Mouse (Mus musculus): ENCODE data around the gene Lrrc8b. TPM values are rescaled to one million over a fixed set of nuclear protein-coding genes. Genes with fewer than 3 reads are reported as not detected.

Gene Lrrc8b
- polyA plus RNA-seq, 1 experiment from 2014 or later: 28.5 TPM

DNA sequence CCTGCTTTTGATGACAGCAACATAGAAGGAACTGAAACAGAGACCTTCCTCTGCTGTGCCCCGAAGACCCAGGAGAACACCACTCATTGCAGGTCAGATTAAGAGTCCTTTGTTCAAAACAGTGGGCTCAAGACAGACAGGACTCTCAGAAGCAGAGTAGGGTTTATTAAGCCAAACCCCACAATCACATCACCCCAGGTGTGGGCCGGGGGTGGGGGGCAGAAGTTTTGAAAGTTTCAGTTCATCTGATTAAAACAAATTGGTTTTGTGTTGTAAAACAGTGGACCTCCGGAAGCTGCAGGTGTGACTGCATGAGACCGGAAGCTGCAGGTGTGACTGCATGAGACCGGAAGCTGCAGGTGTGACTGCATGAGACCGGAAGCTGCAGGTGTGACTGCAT lies 14.0 kb upstream of the Lrrc8b start:
- Histone ChIP-seq H3K4me1 (ENCODE audit: control insufficient read depth, insufficient read depth, low read length) (peaks cover 7% of the 10 kb centered on the region; the same call in 1 of the 2 replicates), H3K27ac (replicated peaks; ENCODE audit: low read depth, low read length) (no peak overlapping the region), H3K27me3 (ENCODE audit: control insufficient read depth, insufficient read depth, low read length) (no peaks in the 10 kb centered on the region), H3K36me3 (ENCODE audit: control insufficient read depth, insufficient read depth, low read length) (no peaks in the 10 kb centered on the region), H3K4me3 (replicated peaks; ENCODE audit: low read depth, low read length) (no peak overlapping the region), H3K4me2 (ENCODE audit: low read length) (no peak overlapping the region), H3K9ac (replicated peaks; ENCODE audit: low read length) (no peak overlapping the region), H3K9me3 (ENCODE audit: control insufficient read depth, low read length) (no peaks in the 10 kb centered on the region)
- no peak for DNase-seq
- WGBS: 90% methylated on average over 5 of the region's 6 CpGs
- ATAC-seq (ENCODE audit: low FRiP score, low TSS enrichment): no peak

DNA sequence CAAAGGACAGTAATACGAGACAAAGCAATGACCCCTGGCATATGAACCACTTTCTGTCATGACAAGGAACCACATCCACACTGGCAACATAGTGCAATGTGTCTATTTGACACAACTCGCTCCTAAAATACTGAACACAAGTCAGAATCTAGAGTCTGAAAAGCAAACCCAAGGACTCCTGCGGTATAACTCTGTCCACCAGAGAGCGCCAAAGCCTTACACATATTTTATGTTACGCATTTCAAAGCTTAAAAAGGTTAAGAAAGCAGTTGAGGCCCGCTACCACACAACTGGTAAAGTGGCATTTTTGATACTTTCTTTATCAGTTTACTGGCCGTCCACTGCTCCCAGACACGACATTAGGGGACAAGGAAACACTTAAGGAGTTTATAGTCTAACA lies 10.6 kb upstream of the Lrrc8b start:
- DNase-seq (peak; percentile 95), ATAC-seq (ENCODE audit: low FRiP score, low TSS enrichment) (no peak)
- 12% methylated on average over 8 of the region's 8 CpGs for WGBS
- no peak overlapping the region for H3K27ac ChIP-seq (replicated peaks; ENCODE audit: low read depth, low read length)
- H3K4me2 ChIP-seq (ENCODE audit: low read length): no peak overlapping the region
- H3K9me3 ChIP-seq (ENCODE audit: control insufficient read depth, low read length): no peaks in the 10 kb centered on the region
- no peak overlapping the region for H3K9ac ChIP-seq (replicated peaks; ENCODE audit: low read length)
- no peaks in the 10 kb centered on the region for H3K36me3 ChIP-seq (ENCODE audit: control insufficient read depth, insufficient read depth, low read length)
- H3K4me1 ChIP-seq (ENCODE audit: control insufficient read depth, insufficient read depth, low read length): peaks cover 7% of the 10 kb centered on the region; the same call in 1 of the 2 replicates
- H3K4me3 ChIP-seq (replicated peaks; ENCODE audit: low read depth, low read length): no peak overlapping the region
- H3K27me3 ChIP-seq (ENCODE audit: control insufficient read depth, insufficient read depth, low read length): no peaks in the 10 kb centered on the region

DNA sequence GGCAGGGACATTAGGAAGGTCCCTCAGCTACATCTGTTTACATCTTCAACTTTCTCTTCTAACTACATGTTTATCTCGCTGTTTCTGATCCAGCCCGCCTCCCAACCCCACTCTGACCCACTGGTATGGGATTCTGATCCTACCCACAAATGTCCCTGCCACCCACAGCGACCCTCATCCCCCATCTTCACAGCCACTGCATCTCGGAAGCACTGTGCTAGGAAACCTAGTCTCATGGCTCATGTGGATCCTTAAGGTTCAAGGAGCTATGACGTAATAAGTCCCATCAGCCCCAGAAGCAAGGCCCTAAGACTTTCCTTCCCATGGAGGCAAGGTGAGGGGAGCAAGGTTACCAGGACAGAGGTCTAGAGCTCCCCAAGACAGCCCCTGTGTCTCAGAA lies 7.9 kb upstream of the Lrrc8b start:
- Histone ChIP-seq H3K27me3 (ENCODE audit: control insufficient read depth, insufficient read depth, low read length) (no peaks in the 10 kb centered on the region), H3K4me1 (ENCODE audit: control insufficient read depth, insufficient read depth, low read length) (no peaks in the 10 kb centered on the region), H3K27ac (replicated peaks; ENCODE audit: low read depth, low read length) (no peak overlapping the region), H3K4me2 (ENCODE audit: low read length) (no peak overlapping the region), H3K9me3 (ENCODE audit: control insufficient read depth, low read length) (no peaks in the 10 kb centered on the region), H3K36me3 (ENCODE audit: control insufficient read depth, insufficient read depth, low read length) (no peaks in the 10 kb centered on the region), H3K9ac (replicated peaks; ENCODE audit: low read length) (no peak overlapping the region), H3K4me3 (replicated peaks; ENCODE audit: low read depth, low read length) (no peak overlapping the region)
- no peak for ATAC-seq (ENCODE audit: low FRiP score, low TSS enrichment)
- 89% methylated on average over 5 of the region's 5 CpGs for WGBS
- DNase-seq: no peak

DNA sequence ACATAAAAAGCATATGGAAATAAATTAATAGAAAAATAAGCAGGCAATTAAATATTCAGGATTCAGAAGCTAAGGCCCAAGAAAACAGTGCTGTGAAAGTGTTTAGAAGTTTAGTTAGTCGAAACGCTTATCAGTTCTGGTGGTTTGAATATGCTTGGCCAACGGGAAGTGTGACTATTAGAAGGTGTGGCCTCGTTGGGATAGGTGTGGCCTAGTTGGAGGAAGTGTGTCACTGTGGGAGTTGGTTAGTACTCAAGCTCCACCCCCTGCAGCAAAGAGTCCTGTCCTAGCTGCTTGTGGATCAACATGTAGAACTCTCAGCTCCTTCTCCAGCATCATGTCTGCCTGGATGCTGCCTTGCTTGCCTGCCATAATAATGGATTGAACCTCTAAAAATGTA lies 6.5 kb upstream of the Lrrc8b start:
- 92% methylated on average over 4 of the region's 4 CpGs for WGBS
- H3K27ac ChIP-seq (replicated peaks; ENCODE audit: low read depth, low read length): no peak overlapping the region
- H3K4me1 ChIP-seq (ENCODE audit: control insufficient read depth, insufficient read depth, low read length): no peaks in the 10 kb centered on the region
- no peak overlapping the region for H3K9ac ChIP-seq (replicated peaks; ENCODE audit: low read length)
- DNase-seq (no peak), ATAC-seq (ENCODE audit: low FRiP score, low TSS enrichment) (no peak)
- H3K4me2 ChIP-seq (ENCODE audit: low read length): no peak overlapping the region
- no peaks in the 10 kb centered on the region for H3K9me3 ChIP-seq (ENCODE audit: control insufficient read depth, low read length)
- no peak overlapping the region for H3K4me3 ChIP-seq (replicated peaks; ENCODE audit: low read depth, low read length)
- H3K27me3 ChIP-seq (ENCODE audit: control insufficient read depth, insufficient read depth, low read length): no peaks in the 10 kb centered on the region
- H3K36me3 ChIP-seq (ENCODE audit: control insufficient read depth, insufficient read depth, low read length): no peaks in the 10 kb centered on the region

DNA sequence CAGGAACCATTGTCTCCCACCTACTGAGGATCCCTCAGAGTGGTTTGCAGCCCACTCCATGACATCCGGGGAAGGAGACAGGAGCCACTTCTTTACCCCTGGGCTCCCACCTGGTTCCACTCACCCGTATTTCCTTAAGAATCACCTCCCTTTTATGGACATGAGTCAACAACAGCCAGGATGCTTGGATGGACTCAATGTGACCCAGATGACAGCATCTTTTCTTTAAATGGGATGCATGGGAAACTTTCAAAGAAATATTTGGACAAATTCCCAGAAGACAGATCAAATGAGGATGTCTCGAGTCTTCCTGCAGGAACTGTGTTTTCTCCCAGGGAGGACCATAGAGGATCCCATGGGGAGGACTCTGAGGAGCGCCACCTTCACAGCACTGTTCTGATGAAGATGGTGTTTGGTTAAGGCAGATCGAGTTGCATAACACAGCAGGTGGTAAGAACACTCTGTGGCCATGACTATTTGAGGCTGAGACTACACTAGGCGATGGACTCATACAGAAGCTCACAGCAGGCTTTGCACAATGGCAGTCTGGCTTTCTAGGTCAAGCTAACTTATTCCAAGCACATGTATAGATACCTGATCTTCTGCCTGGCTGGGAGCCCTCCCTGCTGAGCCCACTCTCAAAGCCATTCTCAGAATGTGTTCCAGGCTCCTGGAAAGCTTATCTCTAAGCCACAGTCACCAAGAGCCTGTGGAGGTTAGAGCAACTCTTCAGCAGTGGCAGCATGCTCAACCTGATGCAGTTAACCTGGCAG lies 4.9 kb upstream of the Lrrc8b start:
- Histone ChIP-seq H3K9ac (replicated peaks; ENCODE audit: low read length) (no peak overlapping the region), H3K27me3 (ENCODE audit: control insufficient read depth, insufficient read depth, low read length) (no peaks in the 10 kb centered on the region), H3K4me2 (ENCODE audit: low read length) (no peak overlapping the region), H3K4me1 (ENCODE audit: control insufficient read depth, insufficient read depth, low read length) (peaks cover 4% of the 10 kb centered on the region; the same call in 1 of the 2 replicates), H3K27ac (replicated peaks; ENCODE audit: low read depth, low read length) (no peak overlapping the region), H3K36me3 (ENCODE audit: control insufficient read depth, insufficient read depth, low read length) (no peaks in the 10 kb centered on the region), H3K9me3 (ENCODE audit: control insufficient read depth, low read length) (no peaks in the 10 kb centered on the region), H3K4me3 (replicated peaks; ENCODE audit: low read depth, low read length) (no peak overlapping the region)
- 72% methylated on average over 6 of the region's 6 CpGs for WGBS
- ATAC-seq (ENCODE audit: low FRiP score, low TSS enrichment) (no peak), DNase-seq (no peak)

DNA sequence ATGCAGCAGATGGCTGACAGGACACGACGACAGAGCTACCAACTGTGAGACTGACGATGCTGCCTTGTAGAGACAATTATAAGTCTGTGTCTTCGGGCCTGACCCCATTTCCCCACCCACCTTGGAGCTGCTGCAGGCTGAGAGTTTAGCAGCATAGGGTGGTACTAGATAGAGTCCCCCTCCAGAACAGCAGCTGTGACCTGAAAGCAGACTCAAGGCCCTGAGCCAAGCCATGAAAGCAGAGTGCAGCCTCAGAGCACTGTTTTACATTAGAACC lies 4.3 kb upstream of the Lrrc8b start:
- H3K9me3 ChIP-seq (ENCODE audit: control insufficient read depth, low read length): no peaks in the 10 kb centered on the region
- no peak overlapping the region for H3K4me2 ChIP-seq (ENCODE audit: low read length)
- no peaks in the 10 kb centered on the region for H3K27me3 ChIP-seq (ENCODE audit: control insufficient read depth, insufficient read depth, low read length)
- 61% methylated on average over 4 of the region's 4 CpGs for WGBS
- DNase-seq (no peak), ATAC-seq (ENCODE audit: low FRiP score, low TSS enrichment) (no peak)
- no peak overlapping the region for H3K4me3 ChIP-seq (replicated peaks; ENCODE audit: low read depth, low read length)
- H3K4me1 ChIP-seq (ENCODE audit: control insufficient read depth, insufficient read depth, low read length): peaks cover 4% of the 10 kb centered on the region; the same call in 1 of the 2 replicates
- no peak overlapping the region for H3K27ac ChIP-seq (replicated peaks; ENCODE audit: low read depth, low read length)
- no peak overlapping the region for H3K9ac ChIP-seq (replicated peaks; ENCODE audit: low read length)
- no peaks in the 10 kb centered on the region for H3K36me3 ChIP-seq (ENCODE audit: control insufficient read depth, insufficient read depth, low read length)

DNA sequence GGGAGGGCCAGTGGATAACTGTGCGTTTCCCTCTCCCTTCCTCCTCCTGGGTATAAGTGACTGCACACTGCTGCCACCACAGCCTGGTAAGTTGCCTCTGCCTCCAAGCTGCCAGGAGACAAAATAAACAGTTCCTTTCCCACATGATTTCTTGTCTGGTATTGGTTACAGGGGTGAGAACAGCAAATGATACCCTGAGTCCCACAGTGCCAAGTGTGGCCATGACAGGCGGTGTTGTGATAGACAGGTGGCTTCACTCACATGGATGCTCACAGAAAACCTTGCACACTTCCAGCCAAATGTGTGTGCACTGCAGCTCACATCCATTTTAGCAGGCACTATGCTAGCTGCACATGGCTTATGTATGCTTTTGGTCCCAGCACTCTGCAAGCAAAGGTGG lies 3.8 kb upstream of the Lrrc8b start:
- no peak overlapping the region for H3K9ac ChIP-seq (replicated peaks; ENCODE audit: low read length)
- DNase-seq: no peak
- ATAC-seq (ENCODE audit: low FRiP score, low TSS enrichment): no peak
- no peak overlapping the region for H3K4me3 ChIP-seq (replicated peaks; ENCODE audit: low read depth, low read length)
- no peaks in the 10 kb centered on the region for H3K27me3 ChIP-seq (ENCODE audit: control insufficient read depth, insufficient read depth, low read length)
- no peak overlapping the region for H3K4me2 ChIP-seq (ENCODE audit: low read length)
- no peak overlapping the region for H3K27ac ChIP-seq (replicated peaks; ENCODE audit: low read depth, low read length)
- H3K4me1 ChIP-seq (ENCODE audit: control insufficient read depth, insufficient read depth, low read length): peaks cover 9% of the 10 kb centered on the region; the same call in 1 of the 2 replicates
- no peaks in the 10 kb centered on the region for H3K9me3 ChIP-seq (ENCODE audit: control insufficient read depth, low read length)
- H3K36me3 ChIP-seq (ENCODE audit: control insufficient read depth, insufficient read depth, low read length): no peaks in the 10 kb centered on the region
- WGBS: 84% methylated on average over 2 of the region's 2 CpGs

DNA sequence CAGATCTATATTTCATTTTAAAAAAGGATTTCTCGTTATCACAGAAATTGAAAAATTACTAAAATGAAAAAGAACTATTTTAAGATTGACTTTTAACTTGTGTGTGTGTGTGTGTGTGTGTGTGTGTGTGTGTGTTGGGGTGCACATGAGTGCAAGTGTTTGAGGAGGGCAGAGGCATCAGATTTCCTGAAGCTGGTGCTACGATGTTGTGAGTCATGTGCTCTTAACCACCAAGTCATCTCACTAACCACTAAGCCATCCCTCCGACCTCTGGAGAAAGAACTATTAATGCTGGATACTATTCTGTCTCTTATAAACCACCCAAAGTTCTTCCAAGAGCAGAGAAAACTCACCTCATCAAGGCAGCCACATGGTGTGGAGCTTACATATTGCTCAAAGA lies 2.9 kb upstream of the Lrrc8b start:
- Histone ChIP-seq H3K36me3 (ENCODE audit: control insufficient read depth, insufficient read depth, low read length) (no peaks in the 10 kb centered on the region), H3K4me1 (ENCODE audit: control insufficient read depth, insufficient read depth, low read length) (peaks cover 11% of the 10 kb centered on the region; the same call in 1 of the 2 replicates), H3K4me2 (ENCODE audit: low read length) (no peak overlapping the region), H3K27ac (replicated peaks; ENCODE audit: low read depth, low read length) (no peak overlapping the region), H3K9me3 (ENCODE audit: control insufficient read depth, low read length) (peaks cover under 1% of the 10 kb centered on the region; the same call in 1 of the 2 replicates), H3K27me3 (ENCODE audit: control insufficient read depth, insufficient read depth, low read length) (no peaks in the 10 kb centered on the region), H3K4me3 (replicated peaks; ENCODE audit: low read depth, low read length) (no peak overlapping the region), H3K9ac (replicated peaks; ENCODE audit: low read length) (no peak overlapping the region)
- 96% methylated on average over 3 of the region's 3 CpGs for WGBS
- ATAC-seq (ENCODE audit: low FRiP score, low TSS enrichment): no peak
- DNase-seq: no peak

DNA sequence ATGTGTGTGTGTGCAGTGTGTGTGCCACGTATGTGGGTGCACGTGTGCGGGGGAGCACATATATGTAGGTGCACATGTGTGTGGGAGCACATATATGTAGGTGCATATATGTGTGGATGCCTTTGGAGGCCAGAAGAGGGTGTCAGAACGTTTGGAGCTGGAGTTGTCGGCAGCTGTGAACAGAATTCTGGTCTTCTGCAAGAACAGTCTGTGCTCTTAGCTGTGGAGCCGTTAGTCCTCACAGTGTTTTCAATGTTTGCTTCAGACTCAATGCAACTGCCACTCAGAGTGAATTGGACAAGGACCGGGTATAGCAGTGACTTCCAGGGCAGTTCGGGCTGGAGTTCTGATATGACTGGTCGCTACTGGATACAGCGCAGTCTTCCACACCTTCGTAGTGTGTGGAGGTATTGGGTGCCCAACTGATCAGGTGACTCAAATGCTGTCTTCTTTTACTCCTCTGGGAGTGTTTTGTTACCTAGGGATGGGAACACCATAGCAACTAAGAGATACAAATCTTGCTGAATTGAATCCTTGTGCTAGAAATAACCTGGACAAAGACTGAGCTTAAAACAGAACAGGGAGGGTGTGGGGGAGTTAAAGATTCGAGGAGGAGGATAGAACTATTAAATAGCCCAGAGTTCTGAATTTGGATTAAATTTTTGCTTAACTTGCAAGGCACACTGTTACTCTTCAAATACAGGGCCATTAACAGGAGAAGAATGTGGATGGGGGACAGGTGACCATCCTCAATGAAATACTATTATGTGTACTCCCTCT lies 1.0 kb upstream of the Lrrc8b start:
- H3K27me3 ChIP-seq (ENCODE audit: control insufficient read depth, insufficient read depth, low read length): no peaks in the 10 kb centered on the region
- 83% methylated on average over 12 of the region's 12 CpGs for WGBS
- H3K27ac ChIP-seq (replicated peaks; ENCODE audit: low read depth, low read length): peak overlapping the region; percentile 89; the same call in 1 of the 2 replicates
- ATAC-seq (ENCODE audit: low FRiP score, low TSS enrichment) (no peak), DNase-seq (no peak)
- H3K9ac ChIP-seq (replicated peaks; ENCODE audit: low read length): peak overlapping the region; percentile 97
- H3K4me1 ChIP-seq (ENCODE audit: control insufficient read depth, insufficient read depth, low read length): peaks cover 11% of the 10 kb centered on the region; the same call in 1 of the 2 replicates
- no peaks in the 10 kb centered on the region for H3K36me3 ChIP-seq (ENCODE audit: control insufficient read depth, insufficient read depth, low read length)
- peak overlapping the region; percentile 62 for H3K4me2 ChIP-seq (ENCODE audit: low read length)
- peaks cover 15% of the 10 kb centered on the region for H3K9me3 ChIP-seq (ENCODE audit: control insufficient read depth, low read length)
- peak overlapping the region; percentile 71 for H3K4me3 ChIP-seq (replicated peaks; ENCODE audit: low read depth, low read length)

Measured in midbrain, embryonic 14.5 days (tissue).